ENCODE assay signal across 7 mouse cellular contexts in the genomic region with DNA sequence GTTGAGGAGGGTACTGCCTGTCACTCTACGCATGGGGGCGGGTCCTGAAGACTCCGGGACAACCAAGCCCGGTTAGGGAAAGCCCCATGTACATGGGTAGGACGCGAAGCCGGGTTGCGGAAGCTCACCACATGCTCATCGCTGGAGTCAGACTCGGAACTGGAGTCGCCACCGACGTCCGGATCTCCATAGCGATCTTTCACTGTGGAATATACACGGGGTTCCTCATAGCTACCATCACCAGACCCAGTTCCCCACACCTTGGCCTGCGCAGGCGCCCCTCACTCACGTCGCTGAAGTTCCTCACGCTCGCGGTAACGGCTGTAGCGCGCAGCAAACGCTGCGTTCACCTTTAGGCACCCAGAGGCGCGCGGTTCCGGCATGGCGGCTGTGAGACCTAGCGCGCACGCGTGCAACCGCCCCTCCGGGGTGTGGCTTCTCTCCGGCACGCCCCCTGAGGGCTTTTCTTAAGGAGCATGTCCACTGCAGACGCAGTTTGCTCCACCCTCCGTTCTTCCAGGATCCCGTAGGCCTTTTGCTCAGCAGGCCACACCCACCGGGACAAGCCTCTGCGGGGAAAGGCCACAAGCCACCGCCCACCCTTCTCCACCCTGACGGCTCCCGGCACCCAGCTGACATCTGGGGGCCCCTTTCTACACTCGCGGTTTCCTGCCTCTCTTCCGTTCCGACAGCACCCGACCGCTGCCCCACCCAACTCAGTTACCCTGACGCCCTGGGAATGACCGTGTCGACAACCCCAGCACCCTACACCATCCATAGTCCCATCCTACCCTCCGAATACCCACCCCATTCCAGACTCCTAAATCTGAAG. TPM values are rescaled to one million over a fixed set of nuclear protein-coding genes. Genes with fewer than 3 reads are reported as not detected.
DNase-seq lines count a peak whose midpoint lies in the region; ATAC-seq lines count a peak whose summit lies in the region.

A gene (minus strand): TSS at position 399 of the 832 bp plus-strand sequence.

- intact Hi-C loops in left cerebral cortex, postnatal 36 days (cut with DNase I) = no loop called here

- H3K9ac ChIP-seq in intestine, embryonic 16.5 days (ENCODE audit: low read depth, low read length) = peak within 1 kb of the TSS; percentile 84
- peak within 1 kb of the TSS; percentile 84 for H3K9ac ChIP-seq in midbrain, embryonic 11.5 days (ENCODE audit: low read length)

- peak; percentile 98 for DNase-seq in adrenal gland, adult 8-10 months
- peak; percentile 93 for DNase-seq in embryo, embryonic 9.5 days (ENCODE audit: extremely low spot score)
- peak; percentile 94 to 97 for DNase-seq in gastrocnemius, postnatal 4 days (ENCODE audit: low spot score in 2 of 2)
- peak; percentile 97 for DNase-seq in left cerebral cortex, postnatal 36 days (ENCODE audit: low spot score in 2 of 2)
- peak; percentile 100 for DNase-seq in midbrain, embryonic 11.5 days (ENCODE audit: low spot score, missing footprints)
- peak; percentile 98 for DNase-seq in skeletal muscle tissue, adult 2 months (ENCODE audit: low read depth, low spot score)

- H3K36me3 ChIP-seq in intestine, embryonic 16.5 days (ENCODE audit: control insufficient read depth, insufficient read depth, low read length) = 0 out of 2 replicates have a peak, but pooled peaks cover 3% of the 10 kb centered on the region
- peaks cover 7% of the 10 kb centered on the region; the same call in 1 of the 2 replicates for H3K36me3 ChIP-seq in midbrain, embryonic 11.5 days (ENCODE audit: control insufficient read depth, insufficient read depth, low read length)

- peaks cover 30% of the 10 kb centered on the region for H3K4me1 ChIP-seq in intestine, embryonic 16.5 days (ENCODE audit: control insufficient read depth, insufficient read depth, low read length)
- peaks cover 30% of the 10 kb centered on the region for H3K4me1 ChIP-seq in midbrain, embryonic 11.5 days (ENCODE audit: control insufficient read depth, insufficient read depth, low read length)

- peak within 1 kb of the TSS; percentile 86 for H3K4me3 ChIP-seq in intestine, embryonic 16.5 days (ENCODE audit: low read length)
- H3K4me3 ChIP-seq in midbrain, embryonic 11.5 days (ENCODE audit: low read depth, low read length) = peak within 1 kb of the TSS; percentile 83

- peak; percentile 79 for ATAC-seq in intestine, embryonic 16.5 days
- ATAC-seq in midbrain, embryonic 11.5 days (ENCODE audit: low FRiP score) = peak; percentile 68

- H3K9me3 ChIP-seq in intestine, embryonic 16.5 days (ENCODE audit: control insufficient read depth, low read length) = no peaks in the 10 kb centered on the region
- no peaks in the 10 kb centered on the region for H3K9me3 ChIP-seq in midbrain, embryonic 11.5 days (ENCODE audit: control insufficient read depth, low read length)

- under 1% methylated on average over 59 of the region's 59 CpGs for WGBS in intestine, embryonic 16.5 days
- WGBS in midbrain, embryonic 11.5 days = under 1% methylated on average over 59 of the region's 59 CpGs

- H3K27ac ChIP-seq in intestine, embryonic 16.5 days (ENCODE audit: low read length) = peak within 1 kb of the TSS; percentile 81
- H3K27ac ChIP-seq in midbrain, embryonic 11.5 days (ENCODE audit: low read depth, low read length) = peak within 1 kb of the TSS; percentile 48; the same call in 1 of the 2 replicates

- peak within 1 kb of the TSS; percentile 75 for H3K4me2 ChIP-seq in intestine, embryonic 16.5 days (ENCODE audit: low read depth, low read length)
- peak within 1 kb of the TSS; percentile 86 for H3K4me2 ChIP-seq in midbrain, embryonic 11.5 days

- H3K27me3 ChIP-seq in intestine, embryonic 16.5 days (replicated peaks; ENCODE audit: control insufficient read depth, insufficient read depth, low read length) = no peaks in the 10 kb centered on the region
- no peaks in the 10 kb centered on the region for H3K27me3 ChIP-seq in midbrain, embryonic 11.5 days (ENCODE audit: control insufficient read depth, insufficient read depth, low read length)

RNA-seq across cellular contexts. Expression of the gene that starts here (rescaled TPM):
- total RNA-seq in adrenal gland, adult 8-10 months (2022) = 10 to 100 TPM; 33.0 to 52.0 (median 41.8) TPM
- 10 to 100 TPM; 18.1 to 21.3 TPM for total RNA-seq in gastrocnemius, postnatal 4 days (2021)
- 12.3 and 13.2 TPM in 2 replicates for polyA plus RNA-seq in intestine, embryonic 16.5 days (2015; fragmentation: Nextera tagmentation; extraction: Ambion mirVana)
- total RNA-seq in left cerebral cortex, postnatal 36 days (2021) = 10 to 100 TPM; 32.6 to 44.4 TPM
- polyA plus RNA-seq in midbrain, embryonic 11.5 days (2014; fragmentation: Nextera tagmentation; extraction: Ambion mirVana) = 13.2 and 16.3 TPM in 2 replicates

Comparison
In these comparisons a context has a peak if more than half of its experiments do, and no peak if none do; other contexts are left out.
1. Peak in every context shown above with its lines: DNase-seq, ATAC-seq, H3K4me3 ChIP-seq and H3K27ac ChIP-seq.